Mouse (Mus musculus) heart, embryonic 10.5 days (tissue): ENCODE data around the gene Htra1. TPM values are rescaled to one million over a fixed set of nuclear protein-coding genes. Genes with fewer than 3 reads are reported as not detected.

ENCODE experiments used
- DNase-seq: peaks from one replicate; pipeline ENCODE4 v3.0.0-alpha.2; 2017; ENCODE audit warnings: low spot score
- H3K27ac ChIP-seq: fragments of 300-500 bp; sonication (generic); 2 replicates; pipeline ENCODE4 v1.5.1; 2016; ENCODE audit warnings: mild to moderate bottlenecking
- H3K27me3 ChIP-seq: fragments of 300-500 bp; sonication (generic); 2 replicates; pipeline ENCODE4 v1.6.1; 2016; ENCODE audit warnings: mild to moderate bottlenecking; ENCODE audit not compliant: poor library complexity, insufficient read depth, severe bottlenecking
- H3K36me3 ChIP-seq: fragments of 300-500 bp; sonication (generic); 2 replicates; pipeline ENCODE4 v1.6.1; 2016; ENCODE audit warnings: mild to moderate bottlenecking, moderate library complexity
- H3K4me1 ChIP-seq: fragments of 300-500 bp; sonication (generic); 2 replicates; pipeline ENCODE4 v1.6.1; 2016; ENCODE audit warnings: mild to moderate bottlenecking
- H3K4me3 ChIP-seq: fragments of 300-500 bp; sonication (generic); 2 replicates; pipeline ENCODE4 v1.5.1; 2016; ENCODE audit warnings: mild to moderate bottlenecking, moderate library complexity
- H3K9me3 ChIP-seq: fragments of 300-500 bp; sonication (generic); 2 replicates; pipeline ENCODE4 v1.6.1; 2016; ENCODE audit warnings: mild to moderate bottlenecking, moderate library complexity
- WGBS: fragments of 180-500 bp; shearing (Covaris S2); methylation state at CpG from one replicate; pipeline ENCODE4 v1.1.7; 2016; 5-methylcytosine and 5-hydroxymethylcytosine counted together
- polyA plus RNA-seq: library from polyadenylated mRNA; unstranded; fragments of >200 nt; fragmentation: Nextera tagmentation; extraction: Ambion mirVana; gene quantifications from 2 replicates; pipeline ENCODE4 v1.2.1, GENCODE M21; 2016

Gene Htra1
- polyA plus RNA-seq, 1 experiment from 2014 or later: 7.7 TPM

- DNase-seq: no peak
- Histone ChIP-seq H3K27me3 (no peaks in the 10 kb centered on the region), H3K27ac (no peak overlapping the region), H3K4me3 (no peak overlapping the region), H3K36me3 (peaks cover 52% of the 10 kb centered on the region), H3K9me3 (no peaks in the 10 kb centered on the region), H3K4me1 (no peaks in the 10 kb centered on the region)
- WGBS: 86% methylated on average over 13 of the region's 13 CpGs
Observed at GRCm38 (mm10) chr7:130904571-130905365, 31.1 kb upstream of the Htra1 start.

- H3K27ac ChIP-seq: no peak overlapping the region
- no peaks in the 10 kb centered on the region for H3K4me1 ChIP-seq
- H3K36me3 ChIP-seq: peaks cover 23% of the 10 kb centered on the region
- no peaks in the 10 kb centered on the region for H3K9me3 ChIP-seq
- 91% methylated on average over 14 of the region's 14 CpGs for WGBS
- no peak for DNase-seq
- H3K27me3 ChIP-seq: no peaks in the 10 kb centered on the region
- no peak overlapping the region for H3K4me3 ChIP-seq
Observed at GRCm38 (mm10) chr7:130910841-130911240, 25.1 kb upstream of the Htra1 start.

GRCm38 (mm10) chr7:130914693-130915363 is 21.1 kb upstream of the Htra1 start:
- WGBS: 58% methylated on average over 5 of the region's 5 CpGs
- Histone ChIP-seq H3K36me3 (peaks cover 14% of the 10 kb centered on the region), H3K4me1 (no peaks in the 10 kb centered on the region), H3K27ac (no peak overlapping the region), H3K27me3 (no peaks in the 10 kb centered on the region), H3K9me3 (no peaks in the 10 kb centered on the region), H3K4me3 (no peak overlapping the region)
- no peak for DNase-seq

- DNase-seq: no peak
- Histone ChIP-seq H3K36me3 (peaks cover 6% of the 10 kb centered on the region; the same call in 1 of the 2 replicates), H3K4me3 (no peak overlapping the region), H3K27me3 (no peaks in the 10 kb centered on the region), H3K9me3 (no peaks in the 10 kb centered on the region), H3K27ac (no peak overlapping the region), H3K4me1 (no peaks in the 10 kb centered on the region)
- 60% methylated on average over 2 of the region's 2 CpGs for WGBS
Observed at GRCm38 (mm10) chr7:130918260-130918659, 17.7 kb upstream of the Htra1 start.

GRCm38 (mm10) chr7:130922981-130923731 is 12.8 kb upstream of the Htra1 start:
- 71% methylated on average over 13 of the region's 13 CpGs for WGBS

GRCm38 (mm10) chr7:130930401-130930800 is 5.5 kb upstream of the Htra1 start:
- no peaks in the 10 kb centered on the region for H3K36me3 ChIP-seq
- peaks cover 5% of the 10 kb centered on the region for H3K4me1 ChIP-seq
- peaks cover 33% of the 10 kb centered on the region for H3K27me3 ChIP-seq
- no peak for DNase-seq
- no peak overlapping the region for H3K27ac ChIP-seq
- H3K4me3 ChIP-seq: no peak overlapping the region
- H3K9me3 ChIP-seq: no peaks in the 10 kb centered on the region
- WGBS: 52% methylated on average over 3 of the region's 3 CpGs

More at GRCm38 (mm10) chr7:130922981-130923731, 12.8 kb upstream of the Htra1 start:
- Histone ChIP-seq H3K36me3 (no peaks in the 10 kb centered on the region), H3K9me3 (no peaks in the 10 kb centered on the region), H3K27ac (no peak overlapping the region), H3K27me3 (no peaks in the 10 kb centered on the region), H3K4me3 (no peak overlapping the region), H3K4me1 (no peaks in the 10 kb centered on the region)
- no peak for DNase-seq

- 88% methylated on average over 9 of the region's 9 CpGs for WGBS
- Histone ChIP-seq H3K36me3 (no peaks in the 10 kb centered on the region), H3K4me3 (no peak overlapping the region), H3K27me3 (peaks cover 58% of the 10 kb centered on the region), H3K9me3 (no peaks in the 10 kb centered on the region), H3K4me1 (peaks cover 26% of the 10 kb centered on the region), H3K27ac (no peak overlapping the region)
- peak; percentile 59 for DNase-seq
Observed at GRCm38 (mm10) chr7:130932921-130933320, 3.0 kb upstream of the Htra1 start.

GRCm38 (mm10) chr7:130934654-130935053 is 1.3 kb upstream of the Htra1 start:
- H3K36me3 ChIP-seq: no peaks in the 10 kb centered on the region
- peak; percentile 58 for DNase-seq
- H3K9me3 ChIP-seq: no peaks in the 10 kb centered on the region
- H3K4me3 ChIP-seq: no peak overlapping the region
- peaks cover 26% of the 10 kb centered on the region for H3K4me1 ChIP-seq
- no peak overlapping the region for H3K27ac ChIP-seq
- 83% methylated on average over 4 of the region's 4 CpGs for WGBS
- H3K27me3 ChIP-seq: peaks cover 74% of the 10 kb centered on the region

GRCm38 (mm10) chr7:130935421-130935792 is 504 bp upstream of the Htra1 start:
- WGBS: 10% methylated on average over 16 of the region's 16 CpGs
- Histone ChIP-seq H3K4me3 (peak overlapping the region; percentile 71), H3K4me1 (peaks cover 30% of the 10 kb centered on the region), H3K27ac (no peak overlapping the region), H3K27me3 (peaks cover 80% of the 10 kb centered on the region), H3K9me3 (no peaks in the 10 kb centered on the region), H3K36me3 (no peaks in the 10 kb centered on the region)
- no peak for DNase-seq

- Histone ChIP-seq H3K4me1 (peaks cover 30% of the 10 kb centered on the region), H3K9me3 (no peaks in the 10 kb centered on the region), H3K27ac (peak overlapping the region; percentile 74), H3K4me3 (peak overlapping the region; percentile 71), H3K36me3 (no peaks in the 10 kb centered on the region), H3K27me3 (peaks cover 90% of the 10 kb centered on the region)
- DNase-seq: peak; percentile 69
- WGBS: 2% methylated on average over 49 of the region's 49 CpGs
Observed at GRCm38 (mm10) chr7:130936472-130936951, 601 bp downstream of the Htra1 start.

- whole genome bisulfite sequencing: 25% methylated on average over 12 of the region's 12 CpGs
- peak; percentile 70 for DNase-seq
- Histone ChIP-seq H3K9me3 (no peaks in the 10 kb centered on the region), H3K27me3 (peaks cover 88% of the 10 kb centered on the region), H3K4me3 (peak overlapping the region; percentile 71; the same call in 1 of the 2 replicates), H3K27ac (no peak overlapping the region), H3K4me1 (peaks cover 30% of the 10 kb centered on the region), H3K36me3 (no peaks in the 10 kb centered on the region)
Observed at GRCm38 (mm10) chr7:130937266-130937841, 1.4 kb downstream of the Htra1 start.

- 57% methylated on average over 4 of the region's 4 CpGs for WGBS
- Histone ChIP-seq H3K4me3 (no peak overlapping the region), H3K4me1 (peaks cover 30% of the 10 kb centered on the region), H3K36me3 (no peaks in the 10 kb centered on the region), H3K27ac (no peak overlapping the region), H3K27me3 (peaks cover 81% of the 10 kb centered on the region), H3K9me3 (no peaks in the 10 kb centered on the region)
- peak; percentile 64 for DNase-seq
Observed at GRCm38 (mm10) chr7:130938005-130938404, 2.1 kb downstream of the Htra1 start.
